Mouse (Mus musculus) hindbrain, embryonic 13.5 days (tissue): ENCODE measurements around the gene Oit1. TPM values are rescaled to one million over a fixed set of nuclear protein-coding genes. Genes with fewer than 3 reads are reported as not detected.

Experiments used
- ATAC-seq: fragments of 200-750 bp; cut with Nextera tagmentation; 2 replicates; pipeline ENCODE4 v1.8.0; 2017; ENCODE audit warnings: moderate TSS enrichment; ENCODE audit not compliant: low FRiP score
- H3K27ac ChIP-seq: fragments of 300-500 bp; sonication (generic); 2 replicates; pipeline ENCODE4 v1.5.1; 2015; ENCODE audit warnings: inconsistent platforms, mild to moderate bottlenecking, moderate library complexity
- H3K27me3 ChIP-seq: fragments of 300-500 bp; sonication (generic); 2 replicates; pipeline ENCODE4 v1.6.1; 2015; ENCODE audit warnings: mild to moderate bottlenecking, inconsistent platforms
- H3K36me3 ChIP-seq: fragments of 300-500 bp; sonication (generic); 2 replicates; pipeline ENCODE4 v1.6.1; 2015; ENCODE audit warnings: mild to moderate bottlenecking, inconsistent platforms
- H3K4me1 ChIP-seq: fragments of 300-500 bp; sonication (generic); replicated peaks from 2 replicates; pipeline ENCODE4 v1.6.1; 2015; ENCODE audit warnings: inconsistent platforms
- H3K4me2 ChIP-seq: fragments of 300-500 bp; sonication (generic); 2 replicates; pipeline ENCODE4 v1.6.1; 2015; ENCODE audit warnings: inconsistent platforms, mild to moderate bottlenecking, moderate library complexity
- H3K4me3 ChIP-seq: fragments of 300-500 bp; sonication (generic); 2 replicates; pipeline ENCODE4 v1.5.1; 2015; ENCODE audit warnings: mild to moderate bottlenecking, inconsistent platforms
- H3K9ac ChIP-seq: fragments of 300-500 bp; sonication (generic); 2 replicates; pipeline ENCODE4 v1.6.1; 2015; ENCODE audit warnings: mild to moderate bottlenecking, inconsistent platforms
- H3K9me3 ChIP-seq: fragments of 300-500 bp; sonication (generic); 2 replicates; pipeline ENCODE4 v1.6.1; 2016; ENCODE audit warnings: inconsistent platforms
- WGBS: fragments of 180-500 bp; shearing (Covaris S2); methylation state at CpG from one replicate; pipeline ENCODE4 v1.1.7; 2015; 5-methylcytosine and 5-hydroxymethylcytosine counted together
- polyA plus RNA-seq: library from polyadenylated mRNA; unstranded; fragments of >200 nt; fragmentation: Nextera tagmentation; extraction: Ambion mirVana; gene quantifications from 2 replicates; pipeline ENCODE4 v1.2.1, GENCODE M21; 2015

Gene Oit1
- polyA plus RNA-seq, 1 experiment from 2014 or later: 0.13 TPM

GRCm38 (mm10) chr14:8309621-8310141 is 68.9 kb downstream of the Oit1 start:
- ATAC-seq: no peak; the same call in 1 of the 2 replicates
- H3K9ac ChIP-seq: no peak overlapping the region
- no peak overlapping the region for H3K4me3 ChIP-seq
- peaks cover 35% of the 10 kb centered on the region for H3K27me3 ChIP-seq
- H3K36me3 ChIP-seq: no peaks in the 10 kb centered on the region
- no peak overlapping the region for H3K4me2 ChIP-seq
- no peak overlapping the region for H3K27ac ChIP-seq
- H3K9me3 ChIP-seq: no peaks in the 10 kb centered on the region
- WGBS: 8% methylated on average over 9 of the region's 9 CpGs
- peaks cover 10% of the 10 kb centered on the region for H3K4me1 ChIP-seq

DNA sequence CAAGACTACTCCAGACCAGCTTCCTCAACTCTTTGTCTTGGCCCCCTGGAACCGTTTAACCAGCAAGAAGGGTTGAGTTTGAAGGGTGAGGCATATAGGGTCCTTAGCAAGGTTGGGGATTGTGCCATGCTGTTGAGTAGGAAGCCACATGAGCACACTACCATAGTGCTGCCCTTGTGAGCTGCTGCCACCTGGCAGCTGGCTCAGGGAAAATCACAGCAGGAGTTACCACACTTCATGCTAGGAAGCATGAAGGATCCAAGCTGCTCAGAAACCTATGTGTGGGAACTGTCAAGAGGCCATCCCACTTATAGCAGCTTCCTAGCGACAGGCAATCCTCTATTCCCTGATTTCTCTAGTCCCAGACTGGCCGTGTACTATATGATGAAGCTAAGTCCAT is 69.9 kb downstream of the Oit1 start:
- H3K4me2 ChIP-seq: no peak overlapping the region
- no peak overlapping the region for H3K4me3 ChIP-seq
- WGBS: 76% methylated on average over 3 of the region's 3 CpGs
- H3K4me1 ChIP-seq: peaks cover 10% of the 10 kb centered on the region
- no peak for ATAC-seq
- no peaks in the 10 kb centered on the region for H3K9me3 ChIP-seq
- H3K9ac ChIP-seq: no peak overlapping the region
- H3K27me3 ChIP-seq: peaks cover 25% of the 10 kb centered on the region
- no peak overlapping the region for H3K27ac ChIP-seq
- H3K36me3 ChIP-seq: no peaks in the 10 kb centered on the region

DNA sequence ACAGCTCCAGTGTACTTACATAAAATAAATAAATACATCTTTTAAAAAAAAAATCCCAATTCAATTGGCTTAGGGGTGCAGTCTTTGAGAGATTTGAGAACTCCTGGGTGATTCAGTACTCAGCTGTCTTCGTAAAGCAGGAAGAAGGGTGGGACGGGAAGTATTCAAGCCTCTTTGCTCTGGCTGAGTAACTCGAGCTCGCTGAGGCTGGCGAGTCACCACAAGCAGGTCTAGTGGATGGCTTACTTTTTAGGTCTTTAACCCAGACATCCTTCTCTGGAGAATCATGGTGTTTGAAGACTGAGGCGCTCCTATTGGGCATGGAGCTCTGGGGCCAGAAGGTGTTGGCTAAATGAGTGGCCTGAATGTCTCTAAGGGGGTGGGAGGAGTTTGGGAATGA is 71.7 kb downstream of the Oit1 start:
- no peak for ATAC-seq
- WGBS: 86% methylated on average over 6 of the region's 6 CpGs

GRCm38 (mm10) chr14:8305014-8305413 is 73.5 kb downstream of the Oit1 start:
- Histone ChIP-seq H3K4me2 (no peak overlapping the region), H3K9ac (no peak overlapping the region), H3K27me3 (peaks cover 15% of the 10 kb centered on the region; the same call in 1 of the 2 replicates), H3K27ac (no peak overlapping the region), H3K36me3 (no peaks in the 10 kb centered on the region), H3K4me3 (no peak overlapping the region), H3K4me1 (peaks cover 8% of the 10 kb centered on the region), H3K9me3 (no peaks in the 10 kb centered on the region)
- WGBS: 65% methylated on average over 3 of the region's 3 CpGs
- no peak for ATAC-seq

More for the DNA sequence above, 71.7 kb downstream of the Oit1 start:
- Histone ChIP-seq H3K4me2 (no peak overlapping the region), H3K4me1 (peaks cover 10% of the 10 kb centered on the region), H3K9me3 (no peaks in the 10 kb centered on the region), H3K27me3 (peaks cover 19% of the 10 kb centered on the region; the same call in 1 of the 2 replicates), H3K36me3 (no peaks in the 10 kb centered on the region), H3K27ac (no peak overlapping the region), H3K9ac (no peak overlapping the region), H3K4me3 (no peak overlapping the region)

- Histone ChIP-seq H3K36me3 (no peaks in the 10 kb centered on the region), H3K4me1 (no peaks in the 10 kb centered on the region), H3K27ac (no peak overlapping the region), H3K27me3 (peaks cover 17% of the 10 kb centered on the region), H3K9me3 (no peaks in the 10 kb centered on the region), H3K9ac (no peak overlapping the region), H3K4me3 (no peak overlapping the region), H3K4me2 (no peak overlapping the region)
- ATAC-seq: no peak
Measured at GRCm38 (mm10) chr14:8304082-8304481, 74.5 kb downstream of the Oit1 start.

DNA sequence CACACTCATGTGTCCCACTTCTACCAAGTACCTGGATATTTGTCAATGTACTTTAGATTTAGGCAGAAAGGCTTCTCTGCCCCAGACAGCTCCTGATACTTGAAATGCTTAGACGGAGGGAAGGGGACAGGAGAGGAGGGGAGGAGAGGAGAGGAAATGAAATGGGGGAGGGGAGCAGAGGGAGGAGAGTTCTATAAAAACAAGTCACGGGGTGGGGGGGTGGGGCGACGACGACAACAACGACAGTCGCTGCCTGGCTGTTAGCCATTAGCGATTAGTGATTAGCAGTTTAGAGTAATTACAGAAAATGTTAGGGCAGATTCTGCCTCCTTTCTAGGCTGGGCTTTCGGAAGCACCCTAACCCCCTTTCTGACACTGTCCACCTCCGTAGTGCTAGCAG is 75.9 kb downstream of the Oit1 start:
- Histone ChIP-seq H3K4me1 (no peaks in the 10 kb centered on the region), H3K36me3 (no peaks in the 10 kb centered on the region), H3K27ac (no peak overlapping the region), H3K9me3 (no peaks in the 10 kb centered on the region), H3K4me3 (no peak overlapping the region), H3K9ac (no peak overlapping the region), H3K27me3 (peaks cover 10% of the 10 kb centered on the region), H3K4me2 (no peak overlapping the region)
- ATAC-seq: no peak
- WGBS: 24% methylated on average over 10 of the region's 10 CpGs

DNA sequence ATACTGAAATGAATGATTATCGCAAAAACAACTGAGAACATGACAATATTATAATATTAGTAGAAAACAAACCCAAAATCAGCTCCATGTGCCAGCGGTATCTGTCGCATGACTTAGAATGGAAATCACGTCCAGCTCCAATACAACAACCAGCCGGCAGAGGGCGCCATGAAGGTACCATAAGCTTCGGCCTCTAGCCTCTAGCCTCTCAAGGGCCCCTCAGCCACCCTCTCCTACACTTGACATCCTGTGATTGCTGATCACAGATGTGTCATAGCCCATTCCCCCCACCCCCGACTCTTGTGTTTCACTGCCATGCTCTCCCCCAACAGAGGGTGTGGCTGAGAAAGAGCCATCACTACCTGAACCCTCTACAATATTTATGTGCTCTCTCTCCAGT is 78.3 kb downstream of the Oit1 start:
- H3K4me3 ChIP-seq: no peak overlapping the region

More for the DNA sequence above, 78.3 kb downstream of the Oit1 start:
- 29% methylated on average over 8 of the region's 8 CpGs for WGBS
- no peak for ATAC-seq
- H3K27ac ChIP-seq: no peak overlapping the region
- H3K9ac ChIP-seq: no peak overlapping the region
- no peak overlapping the region for H3K4me2 ChIP-seq
- peaks cover 10% of the 10 kb centered on the region for H3K27me3 ChIP-seq
- H3K36me3 ChIP-seq: no peaks in the 10 kb centered on the region
- H3K4me1 ChIP-seq: no peaks in the 10 kb centered on the region
- H3K9me3 ChIP-seq: no peaks in the 10 kb centered on the region

Other genes starting within 250 kb of the Oit1 start
- 246 and 250 TPM in 2 replicates for gene Pdhb, start 205.7 kb downstream of the Oit1 start, polyA plus RNA-seq
- gene Kctd6, start 164.6 kb downstream of the Oit1 start, polyA plus RNA-seq: 4.1 and 5.1 TPM in 2 replicates
- gene Acox2, start 119.4 kb downstream of the Oit1 start, polyA plus RNA-seq: not detected in 2 replicates
- gene Fam107a, start 60.7 kb downstream of the Oit1 start, polyA plus RNA-seq: 0.17 and 0.34 TPM in 2 replicates